Mouse (Mus musculus) liver, embryonic 14.5 days (tissue): ENCODE data around the gene Tlr5.

Source experiments
- CTCF ChIP-seq: IDR thresholded peaks from 2 replicates; pipeline ENCODE4 v1.5.1; 2016; ENCODE audit warnings: antibody characterized with exemption, low read depth, control low read depth
- EP300 ChIP-seq: IDR thresholded peaks from 2 replicates; pipeline ENCODE4 v1.6.1; 2016; ENCODE audit warnings: antibody characterized with exemption, low read depth

- TF ChIP-seq EP300 (no peak), CTCF (no peak)
Observed at GRCm38 (mm10) chr1:182964855-182965466, 10.4 kb downstream of the Tlr5 start.
